Mouse (Mus musculus): Measurements from ENCODE around the gene Idi1. TPM values are rescaled to one million over a fixed set of nuclear protein-coding genes. Genes with fewer than 3 reads are reported as not detected.
A peak's percentile ranks its signal among the peaks of the same experiment; 100 is the strongest.
"Not testable (repeated sequence)": the region's sequence is repeated elsewhere in the genome, so short reads cannot be mapped to it uniquely, and the experiment has no call there.

Gene Idi1
- polyA plus RNA-seq (2012; ENCODE audit: insufficient read depth, insufficient read length, low replicate concordance, missing spikeins) = not detected in 2 replicates

- WGBS = under 1% methylated on average over 46 of the region's 46 CpGs
- no peaks in the 10 kb centered on the region for H3K4me1 ChIP-seq (ENCODE audit: control insufficient read depth, insufficient read depth, low read length)
- TF ChIP-seq POLR2A (IDR thresholded peaks at IDR 0.05; ENCODE audit: insufficient read depth, low read depth, low read length) = peak; percentile 55
- TF ChIP-seq CTCF (IDR thresholded peaks at IDR 0.05; ENCODE audit: insufficient read depth, low read depth, low read length) = no peak
- peak within 1 kb of the TSS; percentile 98 for H3K4me3 ChIP-seq (ENCODE audit: insufficient read depth, low read depth, low read length)
- H3K27ac ChIP-seq (ENCODE audit: insufficient read depth, low read depth, low read length) = peak within 1 kb of the TSS; percentile 100
These were observed at the start of gene Idi1 for GRCm38 (mm10) chr13:8885445-8886184. Gene Idi1 (plus strand): TSS chr13:8885501.

GRCm38 (mm10) chr13:8838394-8838793 is 46.9 kb upstream of the Idi1 start:
- Histone ChIP-seq H3K27ac (ENCODE audit: insufficient read depth, low read depth, low read length) (no peak overlapping the region), H3K4me1 (ENCODE audit: control insufficient read depth, insufficient read depth, low read length) (no peaks in the 10 kb centered on the region), H3K4me3 (ENCODE audit: insufficient read depth, low read depth, low read length) (no peak overlapping the region)
- 26% methylated on average over 3 of the region's 3 CpGs for WGBS
- TF ChIP-seq POLR2A (IDR thresholded peaks at IDR 0.05; ENCODE audit: insufficient read depth, low read depth, low read length) = no peak
- no peak for TF ChIP-seq CTCF (IDR thresholded peaks at IDR 0.05; ENCODE audit: insufficient read depth, low read depth, low read length)

GRCm38 (mm10) chr13:8839111-8839510 is 46.2 kb upstream of the Idi1 start:
- TF ChIP-seq POLR2A (IDR thresholded peaks at IDR 0.05; ENCODE audit: insufficient read depth, low read depth, low read length) (no peak), CTCF (IDR thresholded peaks at IDR 0.05; ENCODE audit: insufficient read depth, low read depth, low read length) (no peak)
- Histone ChIP-seq H3K27ac (ENCODE audit: insufficient read depth, low read depth, low read length) (no peak overlapping the region), H3K4me1 (ENCODE audit: control insufficient read depth, insufficient read depth, low read length) (no peaks in the 10 kb centered on the region), H3K4me3 (ENCODE audit: insufficient read depth, low read depth, low read length) (no peak overlapping the region)
- 91% methylated on average over 10 of the region's 10 CpGs for WGBS

- TF ChIP-seq CTCF (IDR thresholded peaks at IDR 0.05; ENCODE audit: insufficient read depth, low read depth, low read length) (no peak), POLR2A (IDR thresholded peaks at IDR 0.05; ENCODE audit: insufficient read depth, low read depth, low read length) (no peak)
- Histone ChIP-seq H3K27ac (ENCODE audit: insufficient read depth, low read depth, low read length) (no peak overlapping the region), H3K4me1 (ENCODE audit: control insufficient read depth, insufficient read depth, low read length) (no peaks in the 10 kb centered on the region), H3K4me3 (ENCODE audit: insufficient read depth, low read depth, low read length) (no peak overlapping the region)
- 77% methylated on average over 6 of the region's 6 CpGs for WGBS
These were observed 45.4 kb upstream of the Idi1 start for GRCm38 (mm10) chr13:8839937-8840336.

- WGBS = 84% methylated on average over 2 of the region's 2 CpGs
These were observed 44.4 kb upstream of the Idi1 start for GRCm38 (mm10) chr13:8840941-8841340.

GRCm38 (mm10) chr13:8841846-8842245 is 43.5 kb upstream of the Idi1 start:
- 95% methylated on average over 7 of the region's 7 CpGs for WGBS
- not testable (repeated sequence) for H3K27ac ChIP-seq (ENCODE audit: insufficient read depth, low read depth, low read length); H3K4me3 ChIP-seq (ENCODE audit: insufficient read depth, low read depth, low read length); H3K4me1 ChIP-seq (ENCODE audit: control insufficient read depth, insufficient read depth, low read length)

More at GRCm38 (mm10) chr13:8840941-8841340, 44.4 kb upstream of the Idi1 start:
- TF ChIP-seq CTCF (IDR thresholded peaks at IDR 0.05; ENCODE audit: insufficient read depth, low read depth, low read length) (no peak), POLR2A (IDR thresholded peaks at IDR 0.05; ENCODE audit: insufficient read depth, low read depth, low read length) (no peak)
- no peak overlapping the region for H3K4me3 ChIP-seq (ENCODE audit: insufficient read depth, low read depth, low read length)
- H3K4me1 ChIP-seq (ENCODE audit: control insufficient read depth, insufficient read depth, low read length) = no peaks in the 10 kb centered on the region
- no peak overlapping the region for H3K27ac ChIP-seq (ENCODE audit: insufficient read depth, low read depth, low read length)

- no peak overlapping the region for H3K4me3 ChIP-seq (ENCODE audit: insufficient read depth, low read depth, low read length)
- no peak overlapping the region for H3K27ac ChIP-seq (ENCODE audit: insufficient read depth, low read depth, low read length)
- TF ChIP-seq CTCF (IDR thresholded peaks at IDR 0.05; ENCODE audit: insufficient read depth, low read depth, low read length) = no peak
- TF ChIP-seq POLR2A (IDR thresholded peaks at IDR 0.05; ENCODE audit: insufficient read depth, low read depth, low read length) = no peak
- 95% methylated on average over 3 of the region's 3 CpGs for WGBS
- H3K4me1 ChIP-seq (ENCODE audit: control insufficient read depth, insufficient read depth, low read length) = no peaks in the 10 kb centered on the region
These were observed 43.0 kb upstream of the Idi1 start for GRCm38 (mm10) chr13:8842273-8842672.

GRCm38 (mm10) chr13:8847702-8848101 is 37.6 kb upstream of the Idi1 start:
- no peak for TF ChIP-seq POLR2A (IDR thresholded peaks at IDR 0.05; ENCODE audit: insufficient read depth, low read depth, low read length)
- TF ChIP-seq CTCF (IDR thresholded peaks at IDR 0.05; ENCODE audit: insufficient read depth, low read depth, low read length) = no peak
- no peaks in the 10 kb centered on the region for H3K4me1 ChIP-seq (ENCODE audit: control insufficient read depth, insufficient read depth, low read length)
- no peak overlapping the region for H3K4me3 ChIP-seq (ENCODE audit: insufficient read depth, low read depth, low read length)
- H3K27ac ChIP-seq (ENCODE audit: insufficient read depth, low read depth, low read length) = no peak overlapping the region
- WGBS = 22% methylated on average over 2 of the region's 2 CpGs

- WGBS = 67% methylated on average over 1 of the region's 1 CpGs
- Histone ChIP-seq H3K4me3 (ENCODE audit: insufficient read depth, low read depth, low read length) (no peak overlapping the region), H3K27ac (ENCODE audit: insufficient read depth, low read depth, low read length) (no peak overlapping the region), H3K4me1 (ENCODE audit: control insufficient read depth, insufficient read depth, low read length) (no peaks in the 10 kb centered on the region)
- no peak for TF ChIP-seq POLR2A (IDR thresholded peaks at IDR 0.05; ENCODE audit: insufficient read depth, low read depth, low read length)
- TF ChIP-seq CTCF (IDR thresholded peaks at IDR 0.05; ENCODE audit: insufficient read depth, low read depth, low read length) = no peak
These were observed 36.0 kb upstream of the Idi1 start for GRCm38 (mm10) chr13:8849311-8849710.
